Mouse (Mus musculus): ENCODE measurements at regions not wholly inside any gene's neighbourhood (a gene's known extent, or its start where the extent isn't known, plus 50 kb on each side); places are given as distances from the start of the nearest gene placed in this dataset.
"Not testable (repeated sequence)": the region's sequence is repeated elsewhere in the genome, so short reads cannot be mapped to it uniquely, and the experiment has no call there.

- no peak for ATAC-seq (replicated peaks; ENCODE audit: low read depth, poor library complexity, severe bottlenecking)
Observed at GRCm38 (mm10) chr3:5806947-5807575, 56.5 kb downstream of the Gm8797 start.

GRCm38 (mm10) chr3:5811071-5811590 lies 60.5 kb downstream of the Gm8797 start:
- ATAC-seq (replicated peaks; ENCODE audit: low read depth, poor library complexity, severe bottlenecking) = no peak

DNA sequence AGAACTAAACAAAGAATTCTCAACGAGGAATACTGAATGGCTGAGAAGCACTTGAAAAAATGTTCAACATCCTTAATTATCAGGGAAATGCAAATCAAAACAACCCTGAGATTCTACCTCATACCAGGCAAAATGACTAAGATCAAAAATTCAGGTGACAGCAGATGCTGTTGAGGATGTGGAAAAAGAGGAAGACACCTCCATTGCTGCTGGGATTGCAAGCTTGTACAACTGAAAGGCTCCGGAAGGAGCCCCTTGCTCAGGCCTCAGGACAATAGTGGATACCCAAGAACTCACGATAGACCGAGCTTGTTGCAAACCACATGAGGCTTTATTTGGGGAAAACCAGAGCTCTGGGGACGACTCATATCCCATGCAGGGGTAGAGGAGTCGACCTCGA lies 69.6 kb downstream of the Gm8797 start:
- not testable (repeated sequence) for ATAC-seq (replicated peaks; ENCODE audit: low read depth, poor library complexity, severe bottlenecking)

- ATAC-seq (replicated peaks; ENCODE audit: low read depth, poor library complexity, severe bottlenecking) = not testable (repeated sequence)
Observed at GRCm38 (mm10) chr3:5860237-5860636, 109.6 kb downstream of the Gm8797 start.

GRCm38 (mm10) chr3:5870407-5870806 lies 119.8 kb downstream of the Gm8797 start:
- no peak for ATAC-seq (replicated peaks; ENCODE audit: low read depth, poor library complexity, severe bottlenecking)

DNA sequence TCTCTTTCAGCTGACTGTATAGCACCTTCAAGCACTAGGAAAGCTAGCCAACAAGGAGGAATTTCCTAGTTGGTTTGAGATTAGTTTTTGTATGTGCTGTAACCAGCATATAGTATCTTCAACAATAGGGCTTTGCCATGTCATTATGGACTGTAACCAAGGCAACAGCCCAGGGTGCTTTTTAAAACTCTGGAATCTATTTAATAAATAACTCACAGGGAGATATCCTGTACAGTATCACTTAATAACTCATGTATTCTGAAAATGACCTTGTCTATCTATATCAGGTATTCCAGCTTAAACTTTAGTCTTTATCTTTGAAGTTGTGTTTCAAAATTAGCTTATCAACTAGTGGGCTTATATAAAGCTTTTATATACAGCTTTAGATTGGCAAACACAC lies 128.5 kb downstream of the Gm8797 start:
- no peak for ATAC-seq (replicated peaks; ENCODE audit: low read depth, poor library complexity, severe bottlenecking)

- ATAC-seq (replicated peaks; ENCODE audit: low read depth, poor library complexity, severe bottlenecking) = no peak
Observed at GRCm38 (mm10) chr3:5917536-5917935, 166.9 kb downstream of the Gm8797 start.

GRCm38 (mm10) chr3:5950243-5950642 lies 199.6 kb downstream of the Gm8797 start:
- ATAC-seq (replicated peaks; ENCODE audit: low read depth, poor library complexity, severe bottlenecking) = 0 out of 2 replicates have a peak, but pooled peaks have one; percentile 69

GRCm38 (mm10) chr3:5989011-5989645 lies 238.5 kb downstream of the Gm8797 start:
- not testable (repeated sequence) for ATAC-seq (replicated peaks; ENCODE audit: low read depth, poor library complexity, severe bottlenecking)

GRCm38 (mm10) chr3:6004423-6004822 lies 253.8 kb downstream of the Gm8797 start:
- ATAC-seq (replicated peaks; ENCODE audit: low read depth, poor library complexity, severe bottlenecking) = no peak

DNA sequence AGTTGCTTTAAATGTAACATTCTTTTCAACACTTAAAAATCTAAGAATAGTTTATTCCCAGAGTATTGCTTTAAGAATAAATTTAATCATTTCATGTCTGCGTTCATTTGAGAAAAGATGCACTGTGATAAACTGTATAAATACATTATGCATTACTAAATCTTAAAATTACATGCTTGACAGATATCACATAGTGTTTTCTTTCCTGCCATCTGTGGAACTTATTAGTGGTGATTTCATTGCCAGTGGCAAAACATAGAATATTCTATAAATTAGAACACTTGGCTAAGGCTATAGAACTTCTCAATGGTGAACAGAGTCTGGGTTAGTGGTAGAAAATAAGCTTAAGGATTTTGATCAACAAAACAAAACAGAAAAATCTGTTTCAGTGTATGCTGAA lies 268.1 kb downstream of the Gm8797 start:
- ATAC-seq (replicated peaks; ENCODE audit: low read depth, poor library complexity, severe bottlenecking) = no peak

DNA sequence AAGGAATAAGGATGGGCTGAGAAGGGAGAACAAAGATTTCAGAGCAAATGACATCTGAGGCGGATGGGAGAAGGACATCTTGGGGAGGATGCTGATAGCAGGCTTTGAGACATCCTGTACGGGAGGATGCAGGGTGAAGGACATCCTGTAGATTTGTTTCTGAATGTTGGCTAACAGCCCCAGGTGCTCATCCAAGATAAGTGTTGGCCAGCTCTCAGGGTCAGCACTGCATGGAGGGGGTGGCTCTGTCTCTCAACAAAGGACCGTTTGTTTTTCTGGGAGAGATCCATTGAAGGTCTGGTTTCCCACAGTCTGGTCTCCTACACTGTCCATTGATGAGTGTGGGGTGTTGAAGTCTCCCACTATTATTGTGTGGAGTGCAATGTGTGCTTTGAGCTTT lies 290.7 kb downstream of the Gm8797 start:
- ATAC-seq (replicated peaks; ENCODE audit: low read depth, poor library complexity, severe bottlenecking) = not testable (repeated sequence)

DNA sequence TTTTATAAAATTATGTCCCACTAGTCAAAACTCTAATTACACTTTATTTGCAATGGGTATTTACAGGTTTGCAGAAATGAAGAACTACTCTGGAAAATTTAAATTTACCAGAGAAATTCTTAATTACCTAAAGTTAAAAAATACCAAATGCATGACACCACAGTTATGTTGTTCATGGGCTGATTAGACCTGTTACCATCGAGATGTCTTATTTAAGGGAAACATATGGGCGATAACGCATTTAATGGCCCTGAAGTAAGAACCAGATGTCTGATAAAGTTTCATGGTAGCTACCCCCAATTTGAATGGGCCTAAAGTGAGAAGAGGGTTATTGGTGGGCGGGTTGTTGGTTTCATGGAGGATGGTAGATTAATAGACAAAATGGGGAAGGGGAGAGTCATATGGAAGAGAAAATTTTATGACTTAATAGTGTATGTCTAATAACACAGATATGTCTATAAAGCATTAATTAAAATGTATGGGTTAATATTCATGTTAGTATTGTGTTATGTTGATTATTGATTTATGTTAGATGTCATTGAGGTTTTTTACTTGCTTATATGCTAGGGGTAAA lies 299.0 kb downstream of the Gm8797 start:
- ATAC-seq (replicated peaks; ENCODE audit: low read depth, poor library complexity, severe bottlenecking) = peak; percentile 73; the same call in 1 of the 2 replicates

DNA sequence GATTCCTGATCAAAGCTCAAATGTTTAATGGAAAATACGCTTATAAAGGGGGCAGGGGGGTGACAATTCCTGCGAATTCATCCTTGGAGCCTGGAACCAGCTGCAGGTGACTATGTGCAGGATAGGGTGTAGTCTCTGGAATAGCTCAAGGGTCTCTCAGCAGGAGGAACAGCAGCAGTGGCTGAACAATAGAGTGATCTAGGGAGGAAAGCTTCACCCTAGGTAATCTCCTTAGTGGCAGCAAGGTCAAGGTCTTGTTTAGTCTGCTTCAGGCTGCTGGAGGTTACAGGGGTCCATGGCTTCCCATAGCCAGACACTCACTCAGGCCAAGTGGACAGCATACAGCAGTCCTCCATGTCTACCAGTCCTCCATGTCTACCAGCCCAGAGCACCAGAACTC lies 301.3 kb downstream of the Gm8797 start:
- ATAC-seq (replicated peaks; ENCODE audit: low read depth, poor library complexity, severe bottlenecking) = no peak

DNA sequence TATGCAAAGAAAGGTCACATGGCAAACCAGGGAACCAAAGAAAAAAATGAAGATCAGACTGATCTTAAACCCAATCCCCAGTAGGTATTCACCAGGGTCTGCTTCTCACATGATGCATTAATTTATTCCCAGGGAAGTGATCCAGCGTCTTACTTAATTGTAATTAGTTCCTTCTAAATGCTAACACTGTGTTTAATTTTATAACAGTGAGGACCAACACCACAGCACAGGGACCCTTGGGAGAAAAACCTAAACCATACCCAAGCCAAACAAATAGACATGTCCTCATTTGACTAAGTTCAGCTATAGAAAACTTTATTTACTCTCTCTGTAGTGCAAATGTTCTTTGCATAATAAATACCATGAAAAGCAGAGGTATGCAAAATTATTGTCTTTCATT lies 333.2 kb downstream of the Gm8797 start:
- no peak for ATAC-seq (replicated peaks; ENCODE audit: low read depth, poor library complexity, severe bottlenecking)

GRCm38 (mm10) chr3:6087267-6087666 lies 336.7 kb downstream of the Gm8797 start:
- ATAC-seq (replicated peaks; ENCODE audit: low read depth, poor library complexity, severe bottlenecking) = no peak

- no peak for ATAC-seq (replicated peaks; ENCODE audit: low read depth, poor library complexity, severe bottlenecking)
Observed at GRCm38 (mm10) chr3:6093931-6094330, 343.3 kb downstream of the Gm8797 start.

- ATAC-seq (replicated peaks; ENCODE audit: low read depth, poor library complexity, severe bottlenecking) = not testable (repeated sequence)
Observed at GRCm38 (mm10) chr3:6094410-6094809, 343.8 kb downstream of the Gm8797 start.

GRCm38 (mm10) chr3:6100863-6101262 lies 350.3 kb downstream of the Gm8797 start:
- ATAC-seq (replicated peaks; ENCODE audit: low read depth, poor library complexity, severe bottlenecking) = no peak

DNA sequence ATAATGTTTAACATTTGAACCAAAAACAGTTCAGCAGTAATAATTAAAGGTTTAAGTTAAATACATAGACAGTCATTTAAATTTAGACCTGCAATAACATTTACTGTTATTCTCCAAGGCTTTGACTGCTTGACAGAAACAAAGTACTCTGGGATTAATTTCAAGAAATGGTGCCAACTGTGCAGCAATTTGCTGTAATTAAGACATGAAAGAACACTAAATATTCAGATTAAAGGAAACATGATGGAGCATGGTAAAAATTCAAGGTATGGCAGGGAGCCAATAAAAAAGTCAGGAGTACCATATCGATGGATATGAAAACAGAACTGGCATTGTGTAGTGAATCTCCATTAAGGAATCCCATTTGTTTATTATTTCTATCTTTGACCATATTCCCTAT lies 352.3 kb downstream of the Gm8797 start:
- ATAC-seq (replicated peaks; ENCODE audit: low read depth, poor library complexity, severe bottlenecking) = no peak

DNA sequence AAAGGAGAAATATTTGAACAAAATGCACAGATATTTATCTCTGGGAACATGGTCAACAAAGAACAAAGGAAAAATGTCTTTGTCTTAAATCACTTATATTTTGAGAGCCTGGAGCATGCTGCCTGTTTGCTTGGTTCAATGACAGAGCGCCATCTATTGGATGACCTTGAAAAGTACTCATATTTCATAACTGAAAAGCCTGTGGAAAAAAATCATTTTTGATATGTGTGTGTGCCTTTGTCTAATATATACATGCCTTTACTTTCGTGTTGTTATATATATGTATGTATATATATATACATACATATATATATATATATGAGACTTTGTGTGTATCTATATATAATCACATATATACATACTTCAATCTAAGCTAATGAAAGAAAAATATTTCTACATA lies 356.1 kb downstream of the Gm8797 start:
- peak; percentile 63; the same call in 1 of the 2 replicates for ATAC-seq (replicated peaks; ENCODE audit: low read depth, poor library complexity, severe bottlenecking)

Measured in common myeloid progenitor, adult 5-6 weeks (primary cell).